Mouse (Mus musculus): ENCODE data around the gene Noto. TPM values are rescaled to one million over a fixed set of nuclear protein-coding genes. Genes with fewer than 3 reads are reported as not detected.

The Noto gene
- not detected for polyA plus RNA-seq (2012; fragmentation: generic; extraction: Trizol)

DNA sequence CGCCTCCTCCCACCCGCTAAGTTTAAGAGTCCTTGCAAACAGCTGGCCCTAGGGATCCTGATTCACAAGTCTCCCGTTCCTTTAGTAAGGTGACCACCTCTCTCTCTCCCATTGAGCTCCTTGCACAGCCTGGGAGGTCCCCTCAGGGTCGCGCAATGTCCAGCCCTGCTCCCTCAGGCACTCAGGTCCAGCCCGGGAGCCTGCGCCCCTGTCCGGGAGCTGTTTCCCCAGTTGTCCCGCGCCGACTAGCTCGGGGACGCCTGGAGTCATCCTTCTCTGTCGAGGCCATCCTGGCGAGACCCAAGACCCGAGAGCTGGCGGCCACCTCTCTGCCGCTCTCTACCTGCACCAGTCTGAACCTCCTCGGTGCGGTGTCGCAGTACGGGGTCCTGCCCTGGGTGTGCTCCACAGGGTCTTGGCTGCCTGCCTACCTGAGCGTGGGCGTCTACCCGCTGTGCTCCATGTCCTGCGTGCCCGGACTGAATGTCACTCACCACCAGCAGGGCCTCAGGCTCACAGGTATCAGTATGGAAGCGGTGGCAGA lies at the start of gene Noto:
Gene Noto (plus strand): TSS at position 51 of the 544 bp plus-strand sequence.
- Histone ChIP-seq H3K4me2 (ENCODE audit: low read depth) (no peak within 1 kb of the TSS), H3K36me3 (ENCODE audit: control insufficient read depth, insufficient read depth) (no peaks in the 10 kb centered on the region), H3K27me3 (ENCODE audit: control insufficient read depth, insufficient read depth, insufficient read length) (peaks cover 45% of the 10 kb centered on the region), H3K79me2 (ENCODE audit: control insufficient read depth, insufficient read depth) (no peaks in the 10 kb centered on the region), H3ac (ENCODE audit: control insufficient read depth, insufficient read length) (no peak within 1 kb of the TSS), H3K4me3 (no peak within 1 kb of the TSS)
- no peak for TF ChIP-seq TCF12 (IDR thresholded peaks at IDR 0.05; ENCODE audit: insufficient read depth, poor library complexity, severe bottlenecking)
- TF ChIP-seq POLR2AphosphoS2 (IDR thresholded peaks at IDR 0.05; ENCODE audit: insufficient read length, low read depth), result no peak
- TF ChIP-seq MYOG (IDR thresholded peaks at IDR 0.05; ENCODE audit: control insufficient read depth in 1 of 3, insufficient read depth in 1 of 3, insufficient read length in 2 of 3, low read depth in 2 of 3), result no peak
- TF ChIP-seq E2F4 (IDR thresholded peaks at IDR 0.05; ENCODE audit: insufficient read depth), result no peak
- no peak for TF ChIP-seq USF1 (IDR thresholded peaks at IDR 0.05; ENCODE audit: low read depth)
- TF ChIP-seq TCF3 (IDR thresholded peaks at IDR 0.05; ENCODE audit: insufficient read length, low read depth), result no peak
- TF ChIP-seq POLR2A (IDR thresholded peaks at IDR 0.05; ENCODE audit: insufficient read length, low read depth), result no peak
- TF ChIP-seq MAX (IDR thresholded peaks at IDR 0.05; ENCODE audit: low read depth), result no peak
- no peak for TF ChIP-seq SRF (IDR thresholded peaks at IDR 0.05; ENCODE audit: control insufficient read depth, insufficient read length, low read depth)
- no peak for TF ChIP-seq MYOD1 (IDR thresholded peaks at IDR 0.05; ENCODE audit: control insufficient read depth in 1 of 3, insufficient read length in 2 of 3, low read depth in 2 of 3)

DNA sequence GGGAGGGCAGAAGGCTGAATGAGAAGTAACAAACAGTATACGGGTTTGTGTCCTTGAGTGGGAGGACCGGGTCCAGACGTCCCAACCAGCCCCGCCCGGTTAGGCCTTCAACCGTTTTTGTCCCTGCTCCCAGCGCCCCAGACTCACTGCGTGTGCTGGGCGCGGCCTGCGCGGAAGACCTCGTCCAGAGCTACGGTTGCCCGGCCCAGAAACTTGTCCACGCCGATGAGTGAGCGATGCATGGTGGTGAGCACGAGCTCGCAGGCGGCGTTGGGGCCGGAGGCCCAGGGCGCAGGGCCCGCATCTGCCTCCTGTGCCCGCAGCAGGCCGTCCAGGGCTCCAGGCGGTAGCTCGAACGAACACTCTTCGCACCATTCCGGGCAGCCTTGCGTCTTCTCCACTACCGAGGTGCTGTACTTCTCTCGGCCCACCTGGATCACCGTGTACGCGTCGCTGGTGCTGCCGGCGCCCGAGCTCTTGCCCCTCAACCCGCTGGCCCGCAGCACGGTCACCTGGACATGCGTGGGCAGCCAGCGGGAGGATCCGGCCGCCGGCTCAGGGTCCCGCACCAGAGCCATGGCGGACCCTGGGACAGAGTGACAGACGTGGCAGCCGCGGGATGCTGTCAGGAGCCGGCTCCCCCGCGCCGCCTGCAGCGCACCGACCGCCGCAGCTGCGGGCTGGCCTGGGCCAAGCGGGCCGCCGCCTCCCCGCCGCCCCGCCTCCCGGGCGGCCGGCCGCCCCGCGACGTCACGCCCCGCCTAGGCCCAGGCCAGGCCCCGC lies 49.5 kb upstream of the Noto start, which contains the start of gene Rab11fip5:
Gene Rab11fip5 (minus strand): TSS at position 684 of the 783 bp plus-strand sequence.
- Histone ChIP-seq H3K4me3 (peak within 1 kb of the TSS; percentile 54), H3K36me3 (ENCODE audit: control insufficient read depth, insufficient read depth) (no peaks in the 10 kb centered on the region), H3K4me2 (ENCODE audit: low read depth) (peak within 1 kb of the TSS; percentile 96), H3K27me3 (ENCODE audit: control insufficient read depth, insufficient read depth, insufficient read length) (no peaks in the 10 kb centered on the region), H3K79me2 (ENCODE audit: control insufficient read depth, insufficient read depth) (peaks cover 17% of the 10 kb centered on the region), H3ac (ENCODE audit: control insufficient read depth, insufficient read length) (peak within 1 kb of the TSS; percentile 73)
- TF ChIP-seq MYOD1 (IDR thresholded peaks at IDR 0.05; ENCODE audit: control insufficient read depth in 1 of 3, insufficient read length in 2 of 3, low read depth in 2 of 3) (peak in 1 of 3 experiments; percentile 74), POLR2A (IDR thresholded peaks at IDR 0.05; ENCODE audit: insufficient read length, low read depth) (peak; percentile 77), E2F4 (IDR thresholded peaks at IDR 0.05; ENCODE audit: insufficient read depth) (no peak), SRF (IDR thresholded peaks at IDR 0.05; ENCODE audit: control insufficient read depth, insufficient read length, low read depth) (no peak), TCF12 (IDR thresholded peaks at IDR 0.05; ENCODE audit: insufficient read depth, poor library complexity, severe bottlenecking) (no peak), TCF3 (IDR thresholded peaks at IDR 0.05; ENCODE audit: insufficient read length, low read depth) (peak; percentile 8), MYOG (IDR thresholded peaks at IDR 0.05; ENCODE audit: control insufficient read depth in 1 of 3, insufficient read depth in 1 of 3, insufficient read length in 2 of 3, low read depth in 2 of 3) (peak in 2 of 3 experiments; percentile 13 to 44), USF1 (IDR thresholded peaks at IDR 0.05; ENCODE audit: low read depth) (no peak), POLR2AphosphoS2 (IDR thresholded peaks at IDR 0.05; ENCODE audit: insufficient read length, low read depth) (peak; percentile 69), MAX (IDR thresholded peaks at IDR 0.05; ENCODE audit: low read depth) (no peak), CEBPB (IDR thresholded peaks at IDR 0.05; ENCODE audit: insufficient read depth, poor library complexity, severe bottlenecking) (no peak), REST (IDR thresholded peaks at IDR 0.05; ENCODE audit: insufficient read depth, insufficient read length) (no peak)

DNA sequence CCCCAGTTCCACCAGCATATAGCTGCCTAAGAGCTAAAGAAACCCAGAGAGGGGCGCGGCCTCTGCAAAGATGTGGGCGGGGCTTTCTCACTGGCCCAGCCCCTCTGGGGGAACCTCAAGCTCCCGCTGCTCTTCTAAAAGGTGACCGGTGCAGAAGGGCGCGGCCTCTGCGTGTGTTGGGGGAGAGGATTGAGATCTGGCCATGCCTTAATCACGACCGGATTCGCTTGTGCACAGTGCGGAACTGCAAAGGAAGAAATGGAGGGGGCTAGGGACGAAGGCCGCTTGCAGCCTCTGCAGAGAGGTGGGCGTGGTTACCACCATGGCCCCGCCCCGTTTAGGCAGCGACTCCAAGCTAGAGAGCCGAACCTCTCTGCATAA lies 49.0 kb upstream of the Noto start:
- Histone ChIP-seq H3K4me2 (ENCODE audit: low read depth) (peak overlapping the region; percentile 85), H3K27me3 (ENCODE audit: control insufficient read depth, insufficient read depth, insufficient read length) (no peaks in the 10 kb centered on the region), H3K4me3 (peak overlapping the region; percentile 54), H3K79me2 (ENCODE audit: control insufficient read depth, insufficient read depth) (peaks cover 17% of the 10 kb centered on the region), H3K36me3 (ENCODE audit: control insufficient read depth, insufficient read depth) (no peaks in the 10 kb centered on the region), H3ac (ENCODE audit: control insufficient read depth, insufficient read length) (peak overlapping the region; percentile 73)
- TF ChIP-seq MYOD1 (IDR thresholded peaks at IDR 0.05; ENCODE audit: control insufficient read depth in 1 of 3, insufficient read length in 2 of 3, low read depth in 2 of 3) (no peak), POLR2AphosphoS2 (IDR thresholded peaks at IDR 0.05; ENCODE audit: insufficient read length, low read depth) (no peak), E2F4 (IDR thresholded peaks at IDR 0.05; ENCODE audit: insufficient read depth) (no peak), POLR2A (IDR thresholded peaks at IDR 0.05; ENCODE audit: insufficient read length, low read depth) (no peak), TCF3 (IDR thresholded peaks at IDR 0.05; ENCODE audit: insufficient read length, low read depth) (no peak), MAX (IDR thresholded peaks at IDR 0.05; ENCODE audit: low read depth) (no peak), CEBPB (IDR thresholded peaks at IDR 0.05; ENCODE audit: insufficient read depth, poor library complexity, severe bottlenecking) (no peak), TCF12 (IDR thresholded peaks at IDR 0.05; ENCODE audit: insufficient read depth, poor library complexity, severe bottlenecking) (no peak), MYOG (IDR thresholded peaks at IDR 0.05; ENCODE audit: control insufficient read depth in 1 of 3, insufficient read depth in 1 of 3, insufficient read length in 2 of 3, low read depth in 2 of 3) (no peak), USF1 (IDR thresholded peaks at IDR 0.05; ENCODE audit: low read depth) (no peak), SRF (IDR thresholded peaks at IDR 0.05; ENCODE audit: control insufficient read depth, insufficient read length, low read depth) (no peak), REST (IDR thresholded peaks at IDR 0.05; ENCODE audit: insufficient read depth, insufficient read length) (no peak)

DNA sequence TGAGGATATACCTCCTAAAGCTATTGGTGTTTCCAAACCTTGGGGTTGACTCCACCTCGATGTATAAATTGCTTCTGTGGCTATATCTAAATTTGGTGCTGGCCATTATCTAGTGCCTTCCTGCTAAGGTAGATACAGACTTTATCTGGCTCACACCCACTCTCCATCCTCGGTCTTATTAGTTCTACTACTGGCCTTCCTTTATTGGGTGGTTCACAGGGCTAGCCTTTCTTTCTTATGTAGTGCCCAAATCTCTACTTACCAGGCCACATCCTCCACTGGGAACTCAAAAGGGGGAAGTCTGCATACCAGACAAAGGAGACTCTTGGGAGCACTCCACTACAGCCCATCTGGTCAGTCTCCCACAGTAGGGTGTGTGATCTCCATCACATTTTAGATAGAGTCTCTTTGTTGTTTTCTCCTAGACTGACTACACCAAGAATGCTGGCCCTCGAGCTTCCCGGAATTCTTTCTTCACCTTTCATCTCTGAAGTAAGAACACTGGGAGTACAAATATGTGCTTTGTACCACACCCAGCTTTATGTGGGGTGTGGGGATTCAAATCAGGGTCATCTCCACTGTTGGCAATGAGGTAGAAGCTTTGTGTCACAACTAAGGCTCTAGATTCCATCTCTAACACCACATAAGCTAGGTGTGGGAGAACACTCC lies 46.5 kb upstream of the Noto start:
- Histone ChIP-seq H3ac (ENCODE audit: control insufficient read depth, insufficient read length) (no peak overlapping the region), H3K27me3 (ENCODE audit: control insufficient read depth, insufficient read depth, insufficient read length) (no peaks in the 10 kb centered on the region), H3K4me3 (no peak overlapping the region), H3K79me2 (ENCODE audit: control insufficient read depth, insufficient read depth) (peaks cover 16% of the 10 kb centered on the region), H3K36me3 (ENCODE audit: control insufficient read depth, insufficient read depth) (no peaks in the 10 kb centered on the region), H3K4me2 (ENCODE audit: low read depth) (no peak overlapping the region)
- TF ChIP-seq MAX (IDR thresholded peaks at IDR 0.05; ENCODE audit: low read depth), result no peak

All from myocyte (in vitro differentiated cells).